Mouse (Mus musculus) layer of hippocampus, adult 11-12 months (tissue): ENCODE measurements around the gene Lsamp.

Source experiments
- DNase-seq: peaks from one replicate; pipeline ENCODE4 v3.0.0; 2022; ENCODE audit warnings: low spot score

The Lsamp gene

GRCm38 (mm10) chr16:41551851-41552262 is 1567.7 kb downstream of the Lsamp start:
- DNase-seq, result peak; percentile 27

GRCm38 (mm10) chr16:41557104-41557503 is 1572.9 kb downstream of the Lsamp start:
- DNase-seq, result no peak

- no peak for DNase-seq
These were observed 1581.1 kb downstream of the Lsamp start for GRCm38 (mm10) chr16:41565233-41565632.

GRCm38 (mm10) chr16:41588675-41589301 is 1604.6 kb downstream of the Lsamp start:
- no peak for DNase-seq

- no peak for DNase-seq
These were observed 1628.1 kb downstream of the Lsamp start for GRCm38 (mm10) chr16:41612229-41612628.

DNA sequence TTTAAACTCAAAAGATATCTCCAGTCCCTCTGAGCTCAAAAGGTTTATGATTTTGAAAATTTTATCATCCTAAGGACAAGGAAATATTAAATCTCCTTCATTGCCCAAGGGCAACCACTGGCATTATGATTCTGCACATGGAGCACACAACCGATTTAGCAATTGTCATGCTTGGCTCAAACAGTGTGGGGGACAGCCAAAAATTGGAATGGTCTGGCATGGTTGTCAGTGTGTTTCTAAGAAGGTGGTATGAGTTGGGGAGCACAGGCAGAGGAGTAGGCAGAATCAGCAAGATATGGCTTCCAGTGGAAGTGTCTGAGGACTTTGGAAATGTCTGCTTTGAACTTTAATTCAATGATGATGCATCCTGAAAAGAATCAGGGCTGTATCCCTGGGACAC is 1639.7 kb downstream of the Lsamp start:
- DNase-seq, result peak; percentile 2

- no peak for DNase-seq
These were observed 1649.7 kb downstream of the Lsamp start for GRCm38 (mm10) chr16:41633898-41634297.

GRCm38 (mm10) chr16:41640876-41641275 is 1656.7 kb downstream of the Lsamp start:
- DNase-seq, result no peak

DNA sequence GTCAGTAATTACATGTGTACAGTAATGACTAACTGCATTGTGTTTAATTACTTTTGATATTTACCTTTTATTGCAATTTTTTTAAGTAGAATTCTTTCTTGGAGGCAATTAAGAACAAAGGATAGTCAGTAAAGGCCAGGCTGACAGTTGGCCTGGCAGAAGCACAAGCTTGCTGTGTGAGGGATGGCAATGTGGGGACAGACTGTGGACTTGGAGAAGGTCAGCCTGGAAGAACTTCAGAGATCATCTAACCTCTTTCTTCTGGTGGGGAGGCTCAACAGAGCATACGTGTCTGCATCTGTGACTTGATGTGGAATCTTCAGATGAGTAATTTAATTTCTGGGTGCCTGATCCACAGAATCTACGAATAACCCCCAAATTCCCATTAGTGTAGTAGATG is 1669.1 kb downstream of the Lsamp start:
- no peak for DNase-seq

DNA sequence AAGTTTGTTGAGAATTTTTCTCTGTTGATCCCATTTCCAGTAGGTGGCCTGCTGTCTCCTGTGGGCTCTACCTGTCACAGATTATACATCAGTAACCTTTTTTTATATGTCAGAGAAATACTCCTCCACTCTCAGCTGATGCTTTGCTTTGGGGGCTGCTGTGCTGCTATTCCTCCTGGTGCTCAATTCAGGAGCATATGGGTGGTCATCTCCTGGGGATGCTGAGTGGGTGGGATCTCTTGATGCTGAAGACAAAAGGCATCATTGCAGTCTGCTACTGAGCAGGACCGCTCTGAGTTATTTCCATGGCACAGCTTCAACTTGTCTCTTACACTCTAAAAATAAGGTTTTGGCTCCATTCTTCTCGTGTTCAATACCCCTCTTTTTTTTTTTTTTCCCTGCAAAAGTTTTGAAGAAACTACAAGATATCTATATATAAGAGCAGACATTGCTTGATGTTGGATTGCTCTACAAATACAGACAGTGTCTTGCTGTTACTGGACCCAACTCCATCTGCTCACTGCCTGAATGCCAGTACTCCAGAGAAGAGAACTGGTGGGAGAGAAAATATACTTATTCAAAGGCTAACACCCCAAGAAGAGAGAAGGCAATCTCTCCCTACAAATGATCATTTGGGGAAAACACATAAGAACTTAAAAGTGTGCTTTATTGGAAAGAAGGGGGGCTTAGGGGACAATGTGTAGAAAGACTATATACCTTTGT is 1690.3 kb downstream of the Lsamp start:
- DNase-seq, result no peak

DNA sequence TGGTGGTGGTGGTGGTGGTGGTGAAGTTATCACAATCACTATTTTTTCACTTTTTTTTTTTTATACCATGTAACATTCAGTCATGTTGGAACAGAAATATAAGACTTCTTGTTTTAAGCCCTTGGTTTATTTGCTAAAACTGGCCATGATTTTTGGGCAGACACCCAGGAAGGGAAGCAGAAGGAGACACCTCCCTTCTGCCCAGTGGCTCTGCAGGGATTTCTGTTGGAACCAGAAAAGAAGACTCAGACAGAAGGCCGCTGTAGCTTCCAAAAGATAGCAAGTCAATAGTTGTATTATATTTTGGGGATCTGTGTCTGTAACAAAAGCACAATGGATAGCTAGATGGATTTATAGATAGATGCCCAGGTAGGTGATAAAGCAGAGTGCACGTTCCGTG is 1691.6 kb downstream of the Lsamp start:
- no peak for DNase-seq

DNA sequence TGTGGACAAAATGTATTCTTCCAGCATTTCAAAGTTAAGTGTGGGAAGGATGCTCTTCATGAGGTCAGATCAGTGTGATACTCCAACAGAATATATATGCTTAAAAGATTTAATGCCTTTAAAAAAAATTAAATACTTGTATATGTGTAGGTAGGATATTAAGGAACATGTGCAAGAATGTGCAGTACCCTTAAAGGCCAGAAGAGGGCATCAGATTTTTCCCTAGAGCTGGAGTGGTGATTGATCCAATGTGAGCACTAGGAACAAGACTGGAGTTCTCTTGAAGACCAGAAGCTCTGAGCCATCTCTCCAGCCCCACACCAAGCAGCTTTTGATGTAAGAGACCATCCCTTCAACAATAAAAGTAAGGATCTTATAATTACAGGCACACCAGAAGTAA is 1708.3 kb downstream of the Lsamp start:
- DNase-seq, result peak; percentile 17

GRCm38 (mm10) chr16:41701790-41702428 is 1717.7 kb downstream of the Lsamp start:
- DNase-seq, result no peak

DNA sequence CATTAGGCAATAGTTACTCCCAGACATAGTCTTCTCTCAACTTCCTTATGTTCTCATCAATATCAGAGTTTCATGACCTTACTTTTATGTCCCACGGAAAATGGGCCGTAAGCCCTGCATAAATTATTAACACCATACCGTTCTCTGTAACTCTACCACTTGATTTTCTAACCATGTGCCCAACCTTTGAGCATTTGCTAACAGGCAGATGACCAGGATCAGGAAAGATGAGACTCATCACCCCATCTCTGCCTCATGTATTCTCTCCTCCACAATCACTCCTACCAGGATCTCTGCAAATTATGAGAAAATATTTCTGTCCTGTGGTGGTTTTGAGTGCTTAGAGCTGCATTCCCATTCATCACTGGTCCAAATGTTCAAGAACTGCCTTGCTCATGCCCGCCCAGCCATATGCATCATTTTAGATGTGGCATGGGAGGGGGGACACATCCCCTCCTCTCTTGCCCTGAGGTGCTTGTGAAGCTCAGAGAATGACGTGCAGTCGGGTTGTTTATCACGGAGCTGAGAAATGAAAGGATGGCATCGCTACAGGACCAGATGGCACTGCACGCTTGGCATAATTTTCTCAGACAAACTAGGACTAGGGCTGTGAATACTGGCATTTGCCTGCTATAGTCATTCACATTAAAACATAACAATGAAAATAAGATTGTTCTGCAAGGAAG is 1744.9 kb downstream of the Lsamp start:
- DNase-seq, result peak; percentile 77

GRCm38 (mm10) chr16:41729911-41730310 is 1745.8 kb downstream of the Lsamp start:
- DNase-seq, result no peak

GRCm38 (mm10) chr16:41745037-41745436 is 1760.9 kb downstream of the Lsamp start:
- DNase-seq, result peak; percentile 52

DNA sequence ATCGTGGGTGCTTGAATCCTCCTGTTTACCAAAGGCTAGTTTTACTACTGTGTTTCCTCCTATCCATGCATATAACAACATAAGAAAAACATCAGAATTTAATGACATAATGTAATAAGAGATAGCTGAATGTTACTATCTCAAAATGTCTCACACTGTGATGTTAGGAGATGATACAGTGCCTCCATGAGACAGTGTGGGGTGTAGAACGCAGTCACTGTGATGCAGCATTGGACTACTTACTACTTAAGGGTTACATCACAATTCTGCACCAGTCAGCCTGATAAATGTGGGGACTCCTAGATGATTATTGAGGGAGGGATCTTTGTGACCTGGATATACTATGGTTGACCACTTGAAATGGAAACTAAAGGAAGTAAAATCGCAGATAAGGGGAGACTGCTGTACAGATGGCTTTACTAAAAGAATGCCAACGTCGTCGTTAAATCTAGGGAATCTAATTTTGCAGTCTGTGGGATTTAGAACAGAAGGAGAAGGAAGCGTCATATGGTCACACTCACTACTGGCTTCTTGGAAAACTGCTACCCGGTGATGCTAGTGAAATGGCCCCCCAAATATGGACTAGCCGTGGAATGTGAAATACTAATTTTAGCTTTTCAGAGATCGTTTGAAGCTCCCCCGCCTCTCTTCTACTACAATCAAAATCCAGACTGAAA is 1762.2 kb downstream of the Lsamp start:
- DNase-seq, result peak; percentile 41

DNA sequence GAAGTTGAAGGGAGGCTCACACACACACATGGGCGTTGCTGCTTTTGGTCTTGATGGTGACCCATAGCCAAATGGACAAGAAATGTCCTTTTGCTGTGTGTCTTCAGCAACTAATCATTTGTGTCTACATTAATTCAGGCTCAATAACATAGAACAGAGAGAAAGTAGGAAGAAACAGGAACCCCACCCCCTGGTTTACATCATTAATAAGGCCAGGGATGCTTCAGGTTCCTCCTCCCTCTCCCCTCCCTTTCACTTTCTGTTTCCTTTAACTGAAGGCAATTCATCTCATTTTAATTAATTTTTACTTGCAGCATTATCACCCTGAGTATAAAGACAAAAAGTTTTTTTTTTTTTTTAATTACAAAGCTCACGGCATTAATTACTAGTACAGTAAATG is 1763.7 kb downstream of the Lsamp start:
- DNase-seq, result no peak

DNA sequence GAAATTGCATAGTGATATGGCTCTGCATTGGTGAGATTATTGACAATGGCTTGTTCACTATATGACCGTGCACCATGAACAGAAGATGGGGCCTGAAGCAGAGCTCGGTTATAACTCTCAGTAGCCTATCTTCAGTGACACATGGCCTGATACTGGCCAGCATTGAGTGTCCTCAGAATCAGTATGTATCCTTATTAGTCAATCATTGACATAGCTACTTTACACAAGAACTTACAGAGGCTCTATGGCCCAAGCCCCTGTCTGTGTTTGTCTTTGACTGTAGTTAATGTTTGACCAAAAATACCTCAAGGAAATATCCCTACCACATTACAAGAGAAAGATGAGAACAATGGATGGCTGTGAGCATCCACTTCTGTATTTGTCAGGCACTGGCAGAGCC is 1764.6 kb downstream of the Lsamp start:
- DNase-seq, result no peak

GRCm38 (mm10) chr16:41764285-41764684 is 1780.1 kb downstream of the Lsamp start:
- no peak for DNase-seq

DNA sequence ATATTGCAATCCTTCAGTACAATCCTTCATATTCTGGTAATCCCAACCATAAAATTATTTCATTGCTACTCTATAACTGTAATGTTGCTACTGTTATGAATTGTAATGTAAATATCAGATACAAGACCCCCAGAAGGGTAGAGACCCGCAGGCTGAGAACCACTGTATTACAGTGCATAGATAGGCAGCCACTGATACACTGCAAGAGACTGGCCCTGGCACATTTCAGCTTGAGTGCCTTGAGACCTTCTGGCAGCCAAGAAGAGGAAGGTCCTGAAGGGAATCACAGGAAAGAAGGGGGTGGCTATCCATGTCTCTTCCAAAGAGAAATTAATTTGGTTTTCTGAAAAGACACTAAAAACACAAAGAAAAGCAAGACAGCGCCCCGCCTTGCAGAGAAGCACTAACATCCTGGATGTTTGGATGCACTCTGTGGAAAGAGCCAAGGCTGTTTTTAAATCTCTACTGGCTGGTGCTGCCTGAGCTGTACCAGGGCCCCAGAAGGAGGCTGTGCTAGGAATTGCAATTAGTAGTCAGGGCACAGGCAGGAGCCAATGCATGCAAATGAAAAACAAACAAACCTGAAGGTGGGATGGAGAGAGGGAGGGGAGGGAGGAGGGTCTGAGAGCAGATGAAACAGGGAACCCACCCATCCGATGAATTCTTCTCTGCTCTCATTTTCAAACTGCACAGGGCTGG is 1787.4 kb downstream of the Lsamp start:
- DNase-seq, result no peak

GRCm38 (mm10) chr16:41777586-41777985 is 1793.4 kb downstream of the Lsamp start:
- no peak for DNase-seq
